Mouse (Mus musculus): Measurements from ENCODE around the gene Gpr37l1.

DNA sequence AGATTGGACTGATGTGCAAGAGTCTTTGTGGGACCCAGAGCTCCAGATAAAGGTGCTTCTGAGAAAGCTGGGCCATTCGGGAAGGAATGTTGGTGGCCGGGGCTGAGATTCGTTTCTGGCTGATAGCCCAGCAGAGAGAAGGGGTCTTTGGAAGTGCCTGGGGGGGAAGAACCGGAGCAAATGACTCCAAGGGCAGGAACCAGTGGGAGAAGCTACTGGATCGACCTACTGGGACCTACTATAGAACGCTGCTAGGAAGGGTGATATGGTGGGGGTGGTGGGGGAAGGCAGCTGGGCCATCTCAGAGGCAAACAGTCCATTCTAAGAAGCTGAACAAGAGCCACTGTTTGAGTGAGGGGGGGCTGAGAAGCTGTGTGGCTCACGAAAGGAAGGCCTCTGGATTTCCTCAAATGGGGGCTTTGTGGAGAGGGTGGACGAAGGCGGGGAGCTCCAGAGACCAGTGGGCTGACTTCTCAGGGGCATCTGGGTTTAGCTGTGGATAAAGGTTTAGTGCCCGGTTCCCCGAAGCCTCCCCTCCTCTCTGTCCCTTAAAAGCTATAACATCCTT, 7.8 kb downstream of the Gpr37l1 start:
- no peak for TF ChIP-seq CTCF (IDR thresholded peaks at IDR 0.05; ENCODE audit: borderline replicate concordance, insufficient read depth, low read depth, low read length)
- no peak for TF ChIP-seq POLR2A (IDR thresholded peaks at IDR 0.05; ENCODE audit: borderline replicate concordance, insufficient read depth, low read length)
